Mouse (Mus musculus) liver, adult 2 months (tissue): ENCODE data around the gene Hip1. TPM values are rescaled to one million over a fixed set of nuclear protein-coding genes. Genes with fewer than 3 reads are reported as not detected.
A peak's percentile ranks its signal among the peaks of the same experiment; 100 is the strongest.
"Not testable (repeated sequence)": the region's sequence is repeated elsewhere in the genome, so short reads cannot be mapped to it uniquely, and the experiment has no call there.

ENCODE experiments used
- DNase-seq: peaks from one replicate; pipeline ENCODE4 v3.0.0-alpha.2; 2011; ENCODE audit warnings: low read depth, low spot score; ENCODE audit errors: extremely low read depth
- H3K27ac ChIP-seq: fragments of 200-500 bp; replicated peaks from 2 replicates; pipeline ENCODE4 v1.5.1; 2012; ENCODE audit warnings: low read depth, mild to moderate bottlenecking, control low read depth, inconsistent platforms, low read length; ENCODE audit not compliant: insufficient read depth
- H3K27me3 ChIP-seq: fragments of 200-500 bp; 2 replicates; pipeline ENCODE4 v1.6.1; 2012; ENCODE audit warnings: mild to moderate bottlenecking, moderate library complexity, low read length, inconsistent platforms; ENCODE audit not compliant: control insufficient read depth, insufficient read depth
- H3K36me3 ChIP-seq: fragments of 200-500 bp; 2 replicates; pipeline ENCODE4 v1.6.1; 2012; ENCODE audit warnings: low read length, inconsistent platforms; ENCODE audit not compliant: control insufficient read depth, insufficient read depth
- H3K4me1 ChIP-seq: fragments of 200-500 bp; 2 replicates; pipeline ENCODE4 v1.6.1; 2011; ENCODE audit warnings: low read length; ENCODE audit not compliant: control insufficient read depth, insufficient read depth
- H3K4me3 ChIP-seq: fragments of 200-500 bp; 2 replicates; pipeline ENCODE4 v1.5.1; 2011; ENCODE audit warnings: low read depth, mild to moderate bottlenecking, control low read depth, low read length, moderate library complexity; ENCODE audit not compliant: insufficient read depth
- H3K79me2 ChIP-seq: fragments of 200-500 bp; 2 replicates; pipeline ENCODE4 v1.6.1; 2012; ENCODE audit warnings: inconsistent platforms, mild to moderate bottlenecking, low read length, moderate library complexity; ENCODE audit not compliant: control insufficient read depth, insufficient read depth
- H3K9ac ChIP-seq: fragments of 200-500 bp; 2 replicates; pipeline ENCODE4 v1.6.1; 2012; ENCODE audit warnings: low read depth, mild to moderate bottlenecking, control low read depth, inconsistent platforms, low read length
- CTCF ChIP-seq: fragments of 200-500 bp; IDR thresholded peaks from 2 replicates; pipeline ENCODE4 v1.5.1; 2011; ENCODE audit warnings: low read depth, low read length, control low read depth
- POLR2A ChIP-seq: fragments of 200-500 bp; IDR thresholded peaks from 2 replicates; pipeline ENCODE4 v1.6.1; 2011; ENCODE audit warnings: low read length, control low read depth; ENCODE audit not compliant: insufficient read depth; ENCODE audit errors: extremely low read depth
- WGBS: fragments of 180-500 bp; shearing (Covaris S2); methylation state at CpG from one replicate; pipeline ENCODE4 v1.1.7; 2018; 5-methylcytosine and 5-hydroxymethylcytosine counted together
- polyA plus RNA-seq: library from polyadenylated mRNA; depleted of rRNA; stranded (reverse); fragments of >200 nt; gene quantifications from 2 replicates; pipeline ENCODE4 v1.2.3, GENCODE M21; 2012
- total RNA-seq: library from RNA; depleted of rRNA; stranded (reverse); fragments of >200 nt; gene quantifications from 2 replicates; pipeline ENCODE4 v1.2.3, GENCODE M21; 2014

Hip1 gene
- total and polyA plus RNA-seq, 2 experiments = 3.1 to 3.2 TPM

GRCm38 (mm10) chr5:135460833-135461173 is 84.1 kb downstream of the Hip1 start:
- WGBS = 77% methylated on average over 4 of the region's 4 CpGs
- Histone ChIP-seq H3K4me3 (no peak overlapping the region), H3K4me1 (no peaks in the 10 kb centered on the region; the same call in 1 of the 2 replicates), H3K27ac (peak overlapping the region; percentile 68), H3K79me2 (no peaks in the 10 kb centered on the region), H3K36me3 (no peaks in the 10 kb centered on the region), H3K9ac (peak overlapping the region; percentile 9; the same call in 1 of the 2 replicates), H3K27me3 (no peaks in the 10 kb centered on the region)
- TF ChIP-seq POLR2A (no peak), CTCF (no peak)
- DNase-seq = no peak

GRCm38 (mm10) chr5:135460152-135460832 is 84.6 kb downstream of the Hip1 start:
- H3K27me3 ChIP-seq = no peaks in the 10 kb centered on the region
- no peak for TF ChIP-seq CTCF
- TF ChIP-seq POLR2A = no peak
- no peaks in the 10 kb centered on the region; the same call in 1 of the 2 replicates for H3K4me1 ChIP-seq
- no peaks in the 10 kb centered on the region for H3K36me3 ChIP-seq
- peak overlapping the region; percentile 68 for H3K27ac ChIP-seq
- H3K79me2 ChIP-seq = no peaks in the 10 kb centered on the region
- WGBS = 73% methylated on average over 12 of the region's 12 CpGs
- H3K9ac ChIP-seq = peak overlapping the region; percentile 9; the same call in 1 of the 2 replicates
- H3K4me3 ChIP-seq = no peak overlapping the region
- DNase-seq = peak; percentile 45

- Histone ChIP-seq H3K9ac (no peak overlapping the region), H3K4me1 (no peaks in the 10 kb centered on the region; the same call in 1 of the 2 replicates), H3K79me2 (no peaks in the 10 kb centered on the region), H3K4me3 (no peak overlapping the region), H3K36me3 (no peaks in the 10 kb centered on the region), H3K27me3 (no peaks in the 10 kb centered on the region), H3K27ac (0 out of 2 replicates have a peak overlapping the region, but pooled peaks have one; percentile 9)
- peak; percentile 29 for DNase-seq
- peak; percentile 33; the same call in 1 of the 2 replicates for TF ChIP-seq CTCF
- TF ChIP-seq POLR2A = no peak
- WGBS = 71% methylated on average over 3 of the region's 3 CpGs
Observed at GRCm38 (mm10) chr5:135459486-135459885, 85.4 kb downstream of the Hip1 start.

GRCm38 (mm10) chr5:135457961-135458360 is 87.0 kb downstream of the Hip1 start:
- Histone ChIP-seq H3K27me3 (no peaks in the 10 kb centered on the region), H3K4me1 (no peaks in the 10 kb centered on the region; the same call in 1 of the 2 replicates), H3K9ac (no peak overlapping the region), H3K27ac (no peak overlapping the region), H3K79me2 (no peaks in the 10 kb centered on the region), H3K36me3 (no peaks in the 10 kb centered on the region), H3K4me3 (no peak overlapping the region)
- 91% methylated on average over 16 of the region's 16 CpGs for WGBS
- DNase-seq = no peak
- TF ChIP-seq POLR2A (no peak), CTCF (no peak)

GRCm38 (mm10) chr5:135456515-135456914 is 88.4 kb downstream of the Hip1 start:
- TF ChIP-seq CTCF (no peak), POLR2A (no peak)
- Histone ChIP-seq H3K27ac (no peak overlapping the region), H3K4me1 (no peaks in the 10 kb centered on the region; the same call in 1 of the 2 replicates), H3K9ac (no peak overlapping the region), H3K79me2 (no peaks in the 10 kb centered on the region), H3K36me3 (no peaks in the 10 kb centered on the region), H3K4me3 (no peak overlapping the region), H3K27me3 (no peaks in the 10 kb centered on the region)
- WGBS = 97% methylated on average over 9 of the region's 9 CpGs
- DNase-seq = no peak

- Histone ChIP-seq H3K4me3 (no peak overlapping the region), H3K9ac (no peak overlapping the region), H3K36me3 (no peaks in the 10 kb centered on the region), H3K27ac (no peak overlapping the region), H3K79me2 (no peaks in the 10 kb centered on the region), H3K4me1 (no peaks in the 10 kb centered on the region), H3K27me3 (no peaks in the 10 kb centered on the region)
- WGBS = 100% methylated on average over 2 of the region's 2 CpGs
- no peak for DNase-seq
- peak; percentile 7; the same call in 1 of the 2 replicates for TF ChIP-seq CTCF
- no peak for TF ChIP-seq POLR2A
Observed at GRCm38 (mm10) chr5:135454256-135454655, 90.7 kb downstream of the Hip1 start.

GRCm38 (mm10) chr5:135451559-135451958 is 93.4 kb downstream of the Hip1 start:
- not testable (repeated sequence) for H3K9ac ChIP-seq, H3K4me3 ChIP-seq, H3K27me3 ChIP-seq, DNase-seq, H3K79me2 ChIP-seq, H3K36me3 ChIP-seq, H3K4me1 ChIP-seq, H3K27ac ChIP-seq
- 81% methylated on average over 5 of the region's 5 CpGs for WGBS
